Mouse (Mus musculus): ENCODE measurements around the gene Casc4. TPM values are rescaled to one million over a fixed set of nuclear protein-coding genes. Genes with fewer than 3 reads are reported as not detected.

Gene Casc4
- total RNA-seq (2023): 7.2 TPM

GRCm38 (mm10) chr2:121866632-121867050 lies at the start of gene Casc4:
TSS of gene Casc4 (plus strand) at chr2:121866970.

DNA sequence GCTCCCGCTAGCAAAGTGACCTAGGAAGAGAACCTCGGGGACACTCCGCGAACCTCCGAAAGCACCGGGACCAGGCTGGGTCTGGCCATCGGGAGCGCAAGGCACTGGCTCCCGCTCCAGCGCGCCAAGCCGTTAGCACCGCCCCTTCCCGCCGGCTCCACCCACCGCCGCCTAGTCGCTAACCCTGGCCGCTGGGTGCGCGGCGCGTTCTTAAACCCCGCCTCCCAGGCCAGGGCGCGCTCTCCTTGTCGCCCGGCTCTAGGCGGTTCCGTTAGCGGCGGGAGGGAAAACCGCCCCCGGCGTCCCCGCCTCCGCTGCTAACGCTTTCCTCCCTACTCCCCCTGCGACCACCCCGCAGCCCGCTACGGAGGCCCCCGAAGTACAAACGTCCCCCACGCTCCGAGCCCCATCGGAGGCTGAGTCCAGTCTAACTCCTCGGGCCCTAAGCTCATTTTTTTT lies 89.0 kb downstream of the Casc4 start, which contains the start of the genes Ctdspl2 and Mageb3:
Gene Ctdspl2 (plus strand): TSS at position 237 of the 459 bp plus-strand sequence.
Gene Mageb3 (minus strand): TSS at position 328 of the 459 bp plus-strand sequence.

Other genes with a start within 250 kb of the Casc4 start
- gene Frmd5, start 59.9 kb upstream of the Casc4 start, total RNA-seq (2023): not detected
- 45.8 TPM for gene Ctdspl2, start 89.0 kb downstream of the Casc4 start, total RNA-seq (2023)
- not detected for gene Mageb3, start 89.1 kb downstream of the Casc4 start, total RNA-seq (2023)
- 43.9 TPM for gene Eif3j1, start 161.6 kb downstream of the Casc4 start, total RNA-seq (2023)

Data from CD4-positive naive resting alpha-beta T cell, adult 57 days (primary cell).